Mouse (Mus musculus): ENCODE data around the gene Cyb5r1. TPM values are rescaled to one million over a fixed set of nuclear protein-coding genes. Genes with fewer than 3 reads are reported as not detected.
"Not testable (repeated sequence)": the region's sequence is repeated elsewhere in the genome, so short reads cannot be mapped to it uniquely, and the experiment has no call there.

Cyb5r1 gene
- total RNA-seq, 2 experiments from 2014 or later: 13.1 to 18.5 TPM

- no peak for DNase-seq
- intact Hi-C loops (cut with DNase I): no loop called here
Observed at GRCm38 (mm10) chr1:134411706-134412629, 6.6 kb downstream of the Cyb5r1 start.

GRCm38 (mm10) chr1:134414038-134414437 lies 8.7 kb downstream of the Cyb5r1 start:
- intact Hi-C loops (cut with DNase I): no loop called here
- DNase-seq: no peak

- DNase-seq: no peak
- intact Hi-C loops (cut with DNase I): no loop called here
Observed at GRCm38 (mm10) chr1:134414501-134415167, 9.3 kb downstream of the Cyb5r1 start.

GRCm38 (mm10) chr1:134415168-134415831 lies 9.9 kb downstream of the Cyb5r1 start, which contains the start of gene Adipor1:
Gene Adipor1, plus strand, starts transcription at chr1:134415378.
- intact Hi-C loops (cut with DNase I): no loop called here
- peak; percentile 98 for DNase-seq

- DNase-seq: no peak
- intact Hi-C loops (cut with DNase I): no loop called here
Observed at GRCm38 (mm10) chr1:134418414-134418975, 13.1 kb downstream of the Cyb5r1 start.

- DNase-seq: no peak
- intact Hi-C loops (cut with DNase I): no loop called here
Observed at GRCm38 (mm10) chr1:134419176-134419575, 13.8 kb downstream of the Cyb5r1 start.

- no peak for DNase-seq
- intact Hi-C loops (cut with DNase I): no loop called here
Observed at GRCm38 (mm10) chr1:134419751-134420458, 14.5 kb downstream of the Cyb5r1 start.

- intact Hi-C loops (cut with DNase I): no loop called here
- DNase-seq: no peak
Observed at GRCm38 (mm10) chr1:134423911-134424310, 18.6 kb downstream of the Cyb5r1 start.

- intact Hi-C loops (cut with DNase I): no loop called here
- no peak for DNase-seq
Observed at GRCm38 (mm10) chr1:134426289-134426688, 20.9 kb downstream of the Cyb5r1 start.

GRCm38 (mm10) chr1:134433002-134433401 lies 27.6 kb downstream of the Cyb5r1 start:
- no peak for DNase-seq
- intact Hi-C loops (cut with DNase I): no loop called here

GRCm38 (mm10) chr1:134433473-134433872 lies 28.1 kb downstream of the Cyb5r1 start:
- intact Hi-C loops (cut with DNase I): no loop called here
- no peak for DNase-seq

GRCm38 (mm10) chr1:134435414-134435813 lies 30.1 kb downstream of the Cyb5r1 start:
- peak; percentile 11 for DNase-seq
- intact Hi-C loops (cut with DNase I): no loop called here

- intact Hi-C loops (cut with DNase I): no loop called here
Observed at GRCm38 (mm10) chr1:134440437-134440836, 35.1 kb downstream of the Cyb5r1 start.

GRCm38 (mm10) chr1:134441737-134442136 lies 36.4 kb downstream of the Cyb5r1 start:
- intact Hi-C loops (cut with DNase I); DNase-seq: not testable (repeated sequence)

More at GRCm38 (mm10) chr1:134440437-134440836, 35.1 kb downstream of the Cyb5r1 start:
- no peak for DNase-seq

GRCm38 (mm10) chr1:134442394-134442793 lies 37.0 kb downstream of the Cyb5r1 start:
- intact Hi-C loops (cut with DNase I): no loop called here
- no peak for DNase-seq

- intact Hi-C loops (cut with DNase I); DNase-seq: not testable (repeated sequence)
Observed at GRCm38 (mm10) chr1:134443288-134443687, 37.9 kb downstream of the Cyb5r1 start.

GRCm38 (mm10) chr1:134445418-134445817 lies 40.1 kb downstream of the Cyb5r1 start:
- DNase-seq: no peak

GRCm38 (mm10) chr1:134448537-134448936 lies 43.2 kb downstream of the Cyb5r1 start:
- DNase-seq; intact Hi-C loops (cut with DNase I): not testable (repeated sequence)

More at GRCm38 (mm10) chr1:134445418-134445817, 40.1 kb downstream of the Cyb5r1 start:
- intact Hi-C loops (cut with DNase I): no loop called here

GRCm38 (mm10) chr1:134450201-134450600 lies 44.8 kb downstream of the Cyb5r1 start:
- intact Hi-C loops (cut with DNase I): loop anchor here (10.0 kb wide), 1 partner anchor 85 kb away; the partner anchor contains the start of gene Tmem183a
- no peak for DNase-seq

- intact Hi-C loops (cut with DNase I): loop anchor here (10.0 kb wide), 1 partner anchor 86 kb away; the partner anchor contains the start of gene Tmem183a
- DNase-seq: peak; percentile 39
Observed at GRCm38 (mm10) chr1:134450986-134451385, 45.6 kb downstream of the Cyb5r1 start.

All from left cerebral cortex, postnatal 4 days (tissue).